Mouse (Mus musculus) hindbrain, embryonic 10.5 days (tissue): ENCODE data around the gene Gm43064. TPM values are rescaled to one million over a fixed set of nuclear protein-coding genes. Genes with fewer than 3 reads are reported as not detected.

ENCODE experiments used
- DNase-seq: peaks from one replicate; pipeline ENCODE4 v3.0.0-alpha.2; 2017; ENCODE audit warnings: low spot score
- H3K27ac ChIP-seq: fragments of 300-500 bp; sonication (generic); 2 replicates; pipeline ENCODE4 v1.5.1; 2016; ENCODE audit warnings: mild to moderate bottlenecking, moderate library complexity
- H3K27me3 ChIP-seq: fragments of 300-500 bp; sonication (generic); 2 replicates; pipeline ENCODE4 v1.6.1; 2016; ENCODE audit warnings: mild to moderate bottlenecking; ENCODE audit not compliant: poor library complexity, insufficient read depth, severe bottlenecking
- H3K36me3 ChIP-seq: fragments of 300-500 bp; sonication (generic); 2 replicates; pipeline ENCODE4 v1.6.1; 2016; ENCODE audit warnings: mild to moderate bottlenecking, moderate library complexity
- H3K4me1 ChIP-seq: fragments of 300-500 bp; sonication (generic); replicated peaks from 2 replicates; pipeline ENCODE4 v1.6.1; 2016; ENCODE audit warnings: mild to moderate bottlenecking
- H3K4me3 ChIP-seq: fragments of 300-500 bp; sonication (generic); 2 replicates; pipeline ENCODE4 v1.5.1; 2016; ENCODE audit warnings: mild to moderate bottlenecking, moderate library complexity
- H3K9me3 ChIP-seq: fragments of 300-500 bp; sonication (generic); 2 replicates; pipeline ENCODE4 v1.6.1; 2016; ENCODE audit warnings: mild to moderate bottlenecking, moderate library complexity
- WGBS: fragments of 180-500 bp; shearing (Covaris S2); methylation state at CpG from one replicate; pipeline ENCODE4 v1.1.7; 2016; 5-methylcytosine and 5-hydroxymethylcytosine counted together
- polyA plus RNA-seq: library from polyadenylated mRNA; unstranded; fragments of >200 nt; fragmentation: Nextera tagmentation; extraction: Ambion mirVana; gene quantifications from 2 replicates; pipeline ENCODE4 v1.2.1, GENCODE M21; 2016

Gm43064 gene
- polyA plus RNA-seq, 1 experiment from 2014 or later, result 0.10 TPM

DNA sequence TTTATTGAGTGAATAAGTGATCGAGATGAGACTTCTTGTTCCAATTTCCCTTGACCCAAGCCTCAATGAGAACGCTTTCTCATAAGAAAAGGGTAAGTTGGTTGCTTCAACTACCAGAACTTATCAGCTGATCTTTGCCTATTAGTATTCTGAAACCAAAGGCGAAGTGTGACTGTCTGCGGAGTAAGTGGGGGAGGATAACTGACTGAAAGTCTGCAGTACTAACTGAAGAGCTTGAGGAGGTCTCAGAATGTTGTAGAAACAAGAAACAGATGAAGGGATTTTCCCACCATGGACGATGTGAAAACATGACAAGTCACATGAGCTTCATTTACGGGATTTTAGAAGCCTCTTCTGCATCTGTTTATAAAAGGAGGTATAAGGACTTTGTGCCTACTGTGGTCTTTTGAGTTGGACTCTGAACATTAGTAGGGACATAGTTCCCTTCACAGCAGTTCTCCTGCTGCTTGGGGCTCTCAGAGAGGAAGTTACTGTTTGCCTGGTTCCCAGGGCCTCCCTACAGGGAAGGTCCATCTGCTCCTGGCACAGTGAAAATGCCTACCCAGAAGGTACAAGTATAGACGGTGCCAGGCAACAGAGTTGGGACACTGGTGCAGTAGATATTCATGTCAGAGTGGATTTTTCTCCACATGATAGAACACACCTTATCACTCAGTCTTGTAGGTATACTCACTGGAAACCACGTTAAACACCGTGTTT lies 41.4 kb downstream of the Gm43064 start:
- DNase-seq, result no peak
- H3K9me3 ChIP-seq, result no peaks in the 10 kb centered on the region
- no peak overlapping the region for H3K27ac ChIP-seq
- 84% methylated on average over 9 of the region's 9 CpGs for whole genome bisulfite sequencing
- H3K36me3 ChIP-seq, result no peaks in the 10 kb centered on the region
- no peak overlapping the region for H3K4me3 ChIP-seq
- no peaks in the 10 kb centered on the region for H3K4me1 ChIP-seq
- H3K27me3 ChIP-seq, result no peaks in the 10 kb centered on the region

DNA sequence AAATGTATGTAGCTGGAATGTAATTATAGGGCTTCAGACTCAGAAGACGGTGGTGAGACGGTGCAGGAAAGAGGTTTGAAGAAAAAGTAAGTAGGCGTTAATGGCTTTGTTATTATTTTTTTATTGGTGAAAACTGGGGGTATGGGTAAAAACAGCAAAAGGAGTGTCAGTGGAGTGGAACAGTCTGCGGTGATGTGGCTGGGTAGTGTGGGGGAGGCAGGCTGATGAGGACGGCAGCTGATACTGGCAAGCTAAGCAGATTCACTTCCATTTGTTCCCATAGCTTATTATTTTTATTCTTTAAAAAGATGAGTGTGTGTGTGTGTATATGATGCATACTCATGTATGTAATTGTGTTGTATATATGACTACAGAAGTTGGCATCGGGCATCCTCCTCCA lies 42.1 kb downstream of the Gm43064 start:
- H3K4me3 ChIP-seq, result no peak overlapping the region
- H3K9me3 ChIP-seq, result no peaks in the 10 kb centered on the region
- no peaks in the 10 kb centered on the region for H3K4me1 ChIP-seq
- DNase-seq, result no peak
- no peaks in the 10 kb centered on the region for H3K36me3 ChIP-seq
- H3K27me3 ChIP-seq, result no peaks in the 10 kb centered on the region
- WGBS, result 95% methylated on average over 6 of the region's 6 CpGs
- no peak overlapping the region for H3K27ac ChIP-seq

DNA sequence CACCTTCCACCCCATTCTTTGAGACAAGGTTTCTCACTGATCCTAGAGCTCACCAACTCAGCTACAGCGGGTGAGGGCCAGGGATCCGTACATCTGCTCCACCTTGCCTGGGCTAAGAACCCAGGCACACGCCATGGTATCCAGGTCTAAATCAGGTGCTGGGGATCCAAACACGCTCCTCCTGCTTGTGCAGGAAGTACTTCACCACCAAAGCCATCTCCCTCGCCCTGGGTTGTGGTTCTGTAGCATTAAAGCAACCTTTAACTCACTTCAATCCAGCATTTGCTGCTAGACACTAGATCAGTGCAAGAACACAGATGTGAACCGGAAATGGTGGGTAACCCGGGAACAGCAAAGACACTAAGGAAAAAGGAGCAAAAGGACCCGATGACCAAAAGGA lies 42.5 kb downstream of the Gm43064 start:
- DNase-seq, result no peak
- 93% methylated on average over 8 of the region's 8 CpGs for WGBS
- H3K27me3 ChIP-seq, result no peaks in the 10 kb centered on the region
- no peaks in the 10 kb centered on the region for H3K9me3 ChIP-seq
- no peak overlapping the region for H3K4me3 ChIP-seq
- H3K27ac ChIP-seq, result no peak overlapping the region
- H3K36me3 ChIP-seq, result no peaks in the 10 kb centered on the region
- no peaks in the 10 kb centered on the region for H3K4me1 ChIP-seq

DNA sequence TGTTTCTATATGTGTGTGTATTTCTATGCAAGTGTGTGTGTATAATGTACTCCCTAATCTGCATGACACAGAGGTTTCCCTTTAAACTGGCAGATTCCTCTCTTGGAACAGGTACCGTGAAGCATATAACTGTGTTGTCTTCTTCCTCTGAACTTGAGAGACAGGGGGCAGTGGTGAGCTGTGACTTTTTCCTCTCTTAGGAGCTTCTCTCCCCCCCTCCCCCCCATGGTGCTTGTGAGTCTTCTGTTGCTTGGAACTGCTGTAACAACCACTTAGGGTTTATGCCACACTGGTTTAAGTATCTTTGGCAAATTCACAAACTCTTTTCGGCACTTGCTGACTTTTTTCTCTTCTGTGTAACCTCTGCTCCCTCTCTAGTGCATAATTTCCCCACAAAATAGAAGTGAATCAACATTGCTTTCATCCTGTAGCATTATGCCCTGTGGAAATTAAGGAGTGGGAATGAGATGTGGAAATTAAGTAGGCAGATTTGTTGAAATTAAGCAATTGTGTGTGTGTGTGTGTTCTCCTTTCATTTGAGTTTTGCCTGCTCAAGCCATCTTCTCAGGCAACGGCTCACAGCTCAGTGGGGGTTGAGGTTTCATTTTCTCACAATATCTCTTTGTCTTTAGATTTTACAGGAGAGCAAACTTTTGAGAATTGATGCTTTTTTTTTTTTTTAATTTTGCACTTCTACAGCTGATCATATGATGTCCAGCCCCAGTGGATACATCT lies 43.4 kb downstream of the Gm43064 start:
- no peaks in the 10 kb centered on the region for H3K9me3 ChIP-seq
- H3K27me3 ChIP-seq, result no peaks in the 10 kb centered on the region
- no peaks in the 10 kb centered on the region for H3K4me1 ChIP-seq
- no peak overlapping the region for H3K4me3 ChIP-seq
- no peak for DNase-seq
- H3K27ac ChIP-seq, result no peak overlapping the region
- 79% methylated on average over 3 of the region's 3 CpGs for WGBS
- no peaks in the 10 kb centered on the region for H3K36me3 ChIP-seq

DNA sequence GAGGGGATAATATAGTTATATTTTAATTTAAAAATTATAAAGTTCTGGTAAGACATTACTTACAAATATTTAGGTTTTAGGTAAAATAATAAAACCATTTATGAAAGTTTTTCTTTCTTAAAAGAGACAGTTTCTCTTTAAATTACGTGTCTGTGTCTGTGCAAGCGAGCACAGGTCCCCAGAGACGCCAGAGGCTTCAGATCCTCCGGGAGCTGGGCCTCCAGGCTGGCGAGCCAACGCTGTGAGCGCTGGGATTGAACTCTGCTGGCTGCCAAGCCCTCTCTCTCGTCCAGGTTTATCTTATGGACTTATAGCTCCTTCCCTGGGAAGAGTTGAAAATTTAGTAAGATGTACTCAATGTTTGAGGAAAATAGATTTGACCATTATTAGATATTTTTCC lies 44.4 kb downstream of the Gm43064 start:
- DNase-seq, result no peak
- WGBS, result 65% methylated on average over 8 of the region's 8 CpGs
- Histone ChIP-seq H3K4me1 (no peaks in the 10 kb centered on the region), H3K9me3 (no peaks in the 10 kb centered on the region), H3K36me3 (no peaks in the 10 kb centered on the region), H3K4me3 (no peak overlapping the region), H3K27ac (no peak overlapping the region), H3K27me3 (no peaks in the 10 kb centered on the region)

DNA sequence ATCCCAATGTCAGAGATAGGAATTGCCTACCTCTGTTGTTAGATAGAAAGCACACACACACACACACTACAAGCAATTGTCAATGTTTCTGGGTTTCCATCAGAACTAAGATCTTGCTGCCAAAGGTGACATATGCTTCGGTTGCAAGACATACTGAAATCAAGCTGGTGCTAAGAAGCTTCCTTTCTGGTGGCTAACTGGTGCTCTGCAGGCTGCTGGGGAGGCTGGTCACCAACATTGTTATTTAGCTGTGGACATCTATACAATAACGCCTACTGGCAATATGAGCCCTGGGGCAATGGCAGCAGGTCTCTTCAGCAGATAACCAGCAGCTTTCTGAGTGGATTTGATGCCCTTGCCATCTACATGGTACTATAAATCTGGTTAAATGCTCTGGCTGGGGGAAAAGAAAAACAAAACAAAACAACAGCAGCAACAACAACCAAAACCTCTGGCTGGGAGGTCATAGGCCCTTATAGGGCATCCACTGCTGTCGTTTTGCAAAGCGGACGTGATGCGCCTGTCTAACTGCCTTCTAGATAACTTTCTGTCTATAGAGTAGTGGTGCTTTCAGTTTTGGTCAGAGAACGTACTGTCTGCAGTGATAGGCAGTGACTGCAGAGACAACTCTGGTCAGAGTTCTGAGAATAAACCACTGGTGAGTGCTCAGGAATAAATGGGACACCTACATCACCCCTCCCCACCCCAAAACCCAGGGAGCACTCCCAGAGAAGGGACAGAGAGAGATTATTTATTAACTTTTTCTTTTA lies 47.8 kb downstream of the Gm43064 start:
- no peak overlapping the region for H3K4me3 ChIP-seq
- 87% methylated on average over 7 of the region's 7 CpGs for WGBS
- no peaks in the 10 kb centered on the region for H3K9me3 ChIP-seq

DNA sequence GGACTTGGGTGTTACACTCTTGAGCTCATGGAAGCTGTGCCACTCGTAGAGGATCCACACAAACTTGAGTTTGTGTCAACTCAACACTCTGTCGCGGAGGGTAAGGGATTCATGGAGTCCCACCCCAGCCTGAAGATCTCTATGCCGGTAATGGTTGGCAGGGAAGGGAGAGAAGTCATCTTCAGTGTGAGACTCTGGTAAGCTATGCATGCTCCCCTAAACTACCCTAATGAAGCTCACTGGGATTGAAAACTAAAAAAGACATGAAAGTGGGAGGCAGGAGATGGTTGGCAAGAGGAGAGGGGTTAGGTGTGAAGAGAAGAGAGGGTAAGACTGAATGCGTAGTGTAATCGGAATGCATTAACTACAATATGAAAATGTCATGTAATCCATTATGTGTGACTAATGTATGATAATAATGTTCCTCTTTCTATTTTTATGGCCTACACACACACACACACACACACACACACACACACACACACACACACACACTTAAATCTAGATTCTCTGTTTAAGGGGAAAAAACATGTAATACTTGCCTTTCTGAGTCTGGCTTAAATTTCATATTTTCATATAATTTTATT lies 48.7 kb downstream of the Gm43064 start:
- Histone ChIP-seq H3K4me1 (no peaks in the 10 kb centered on the region), H3K27me3 (no peaks in the 10 kb centered on the region), H3K36me3 (no peaks in the 10 kb centered on the region), H3K4me3 (no peak overlapping the region), H3K27ac (no peak overlapping the region), H3K9me3 (no peaks in the 10 kb centered on the region)
- WGBS, result 91% methylated on average over 6 of the region's 6 CpGs
- DNase-seq, result no peak

More for the DNA sequence above, 47.8 kb downstream of the Gm43064 start:
- no peak for DNase-seq
- Histone ChIP-seq H3K27ac (no peak overlapping the region), H3K27me3 (no peaks in the 10 kb centered on the region), H3K4me1 (no peaks in the 10 kb centered on the region), H3K36me3 (no peaks in the 10 kb centered on the region)

DNA sequence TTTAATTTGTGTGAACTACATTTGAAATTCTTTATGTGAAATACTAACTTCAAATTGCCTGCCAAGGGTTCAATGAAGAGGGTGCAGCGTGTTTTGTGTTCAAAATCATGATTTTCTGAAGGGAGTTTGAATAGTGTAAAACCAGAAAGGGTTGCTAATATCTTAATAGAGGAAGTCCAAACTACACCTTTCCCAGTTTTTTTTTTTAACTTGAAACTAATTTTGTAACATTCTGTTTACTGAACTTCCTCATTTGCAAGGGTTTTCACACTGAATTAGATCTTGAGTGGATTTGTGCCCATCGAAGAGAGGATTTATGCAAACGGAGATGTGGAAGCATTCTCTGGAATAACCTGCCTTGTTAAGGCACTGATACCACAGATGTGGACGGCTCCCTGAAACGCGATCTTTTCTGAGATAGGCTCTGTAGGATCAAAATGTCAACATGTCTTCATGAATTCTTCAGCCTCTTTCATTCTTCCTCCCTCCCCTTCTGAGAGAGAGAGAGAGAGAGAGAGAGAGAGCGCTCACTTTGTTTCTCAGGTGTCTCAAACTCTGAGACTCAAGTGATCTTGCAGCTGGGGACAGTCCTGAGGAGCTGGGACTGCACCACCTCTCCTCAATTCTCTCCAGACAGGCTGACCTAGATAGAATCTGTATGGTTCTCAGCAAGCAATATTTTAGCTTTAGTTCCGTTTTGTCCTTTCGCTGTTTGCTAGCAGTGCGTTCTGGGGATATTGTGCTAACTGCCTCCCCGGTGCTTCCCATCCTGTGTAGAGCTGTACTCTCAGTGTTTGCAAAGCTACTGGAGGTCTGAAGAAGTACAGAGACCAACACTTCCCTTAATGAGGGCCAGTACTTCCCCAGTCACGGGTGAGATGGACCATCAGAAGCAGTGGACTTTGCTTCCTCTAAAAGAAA lies 49.8 kb downstream of the Gm43064 start, which contains the start of gene Ptpn22:
Gene Ptpn22 (plus strand): TSS at position 915 of the 921 bp plus-strand sequence.
- Histone ChIP-seq H3K4me1 (no peaks in the 10 kb centered on the region), H3K27me3 (no peaks in the 10 kb centered on the region), H3K27ac (no peak within 1 kb of the TSS), H3K36me3 (no peaks in the 10 kb centered on the region), H3K4me3 (no peak within 1 kb of the TSS), H3K9me3 (no peaks in the 10 kb centered on the region)
- 80% methylated on average over 12 of the region's 12 CpGs for WGBS
- no peak for DNase-seq

DNA sequence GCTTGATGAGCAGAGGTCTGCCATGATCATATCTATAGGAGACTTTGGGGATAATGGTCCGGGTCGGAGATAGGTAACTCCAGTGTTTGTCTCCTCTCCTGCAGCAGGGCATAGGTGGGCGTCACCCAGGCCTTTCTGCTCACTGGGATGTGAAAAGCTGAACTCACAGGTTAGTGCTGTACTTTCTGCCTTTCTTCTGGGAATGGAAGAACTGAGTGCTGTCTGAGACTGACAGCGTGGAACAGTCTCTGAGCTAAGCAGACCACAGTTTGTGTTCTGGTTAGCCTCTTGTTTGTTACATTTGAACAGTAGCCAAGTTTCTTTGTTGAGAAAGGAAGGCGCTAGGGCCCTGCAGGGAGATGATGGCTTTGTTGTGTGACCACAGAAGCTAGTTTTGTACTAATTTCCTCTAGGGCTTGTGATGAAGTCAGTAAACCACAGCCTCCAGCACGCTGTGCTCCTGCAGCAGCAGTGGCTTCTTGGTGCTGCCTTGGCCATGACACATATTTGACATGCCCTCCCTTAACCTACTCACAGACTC lies 50.5 kb downstream of the Gm43064 start:
- Histone ChIP-seq H3K27me3 (no peaks in the 10 kb centered on the region), H3K27ac (no peak overlapping the region), H3K9me3 (no peaks in the 10 kb centered on the region), H3K4me3 (no peak overlapping the region), H3K4me1 (no peaks in the 10 kb centered on the region), H3K36me3 (no peaks in the 10 kb centered on the region)
- no peak for DNase-seq
- 80% methylated on average over 6 of the region's 6 CpGs for WGBS

DNA sequence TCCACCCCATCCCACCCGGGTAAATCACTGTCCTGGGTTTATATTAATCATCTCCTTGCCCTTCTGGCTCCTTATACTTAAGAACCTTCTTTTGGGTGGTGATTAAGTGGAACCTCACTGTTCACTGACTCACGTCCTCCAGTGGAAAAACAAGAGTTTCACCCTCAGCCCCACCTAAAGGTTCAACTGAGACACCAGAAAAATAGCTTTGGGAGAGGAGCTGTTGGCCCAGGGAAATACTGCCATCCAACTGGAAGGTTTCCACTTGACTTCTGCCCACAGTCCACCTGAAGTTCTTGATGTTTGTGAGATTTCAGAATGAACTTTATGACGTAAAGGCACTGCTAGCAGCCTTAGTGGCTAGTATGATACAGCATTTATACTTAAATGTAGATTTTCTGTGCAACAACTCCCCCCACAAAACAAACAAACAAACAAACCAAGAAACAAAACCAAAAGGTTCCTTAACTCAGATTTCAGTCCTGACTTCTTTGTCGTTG lies 53.4 kb downstream of the Gm43064 start:
- no peak overlapping the region for H3K4me3 ChIP-seq
- no peaks in the 10 kb centered on the region for H3K9me3 ChIP-seq
- no peak for DNase-seq
- H3K27me3 ChIP-seq, result no peaks in the 10 kb centered on the region
- no peak overlapping the region for H3K27ac ChIP-seq
- 84% methylated on average over 4 of the region's 4 CpGs for WGBS
- H3K4me1 ChIP-seq, result no peaks in the 10 kb centered on the region
- no peaks in the 10 kb centered on the region for H3K36me3 ChIP-seq

DNA sequence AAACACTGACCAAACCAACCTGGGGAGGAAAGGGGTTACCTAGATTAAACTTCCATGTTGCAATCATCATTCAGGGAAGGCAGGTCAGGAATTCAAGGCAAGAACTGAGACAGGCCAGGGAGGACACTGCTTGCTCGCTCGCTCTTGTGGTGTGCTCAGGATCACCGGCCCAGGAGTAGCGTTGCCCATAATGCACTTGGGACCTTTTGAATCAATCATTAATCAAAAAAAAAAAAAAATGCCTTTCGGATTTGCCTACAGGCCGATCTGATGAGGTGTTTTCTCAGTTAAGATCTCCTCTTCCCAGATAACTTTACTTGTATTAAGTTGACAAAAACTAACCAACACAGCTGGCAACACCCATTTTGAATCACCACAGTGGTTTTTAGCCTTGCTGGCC lies 54.8 kb downstream of the Gm43064 start:
- WGBS, result 89% methylated on average over 6 of the region's 6 CpGs
- H3K27me3 ChIP-seq, result no peaks in the 10 kb centered on the region

More for the DNA sequence above, 54.8 kb downstream of the Gm43064 start:
- no peaks in the 10 kb centered on the region for H3K36me3 ChIP-seq
- no peak overlapping the region for H3K27ac ChIP-seq
- DNase-seq, result no peak
- H3K4me1 ChIP-seq, result no peaks in the 10 kb centered on the region
- no peak overlapping the region for H3K4me3 ChIP-seq
- H3K9me3 ChIP-seq, result no peaks in the 10 kb centered on the region
